8 mouse cellular contexts compared by ENCODE assay signal in the genomic region with DNA sequence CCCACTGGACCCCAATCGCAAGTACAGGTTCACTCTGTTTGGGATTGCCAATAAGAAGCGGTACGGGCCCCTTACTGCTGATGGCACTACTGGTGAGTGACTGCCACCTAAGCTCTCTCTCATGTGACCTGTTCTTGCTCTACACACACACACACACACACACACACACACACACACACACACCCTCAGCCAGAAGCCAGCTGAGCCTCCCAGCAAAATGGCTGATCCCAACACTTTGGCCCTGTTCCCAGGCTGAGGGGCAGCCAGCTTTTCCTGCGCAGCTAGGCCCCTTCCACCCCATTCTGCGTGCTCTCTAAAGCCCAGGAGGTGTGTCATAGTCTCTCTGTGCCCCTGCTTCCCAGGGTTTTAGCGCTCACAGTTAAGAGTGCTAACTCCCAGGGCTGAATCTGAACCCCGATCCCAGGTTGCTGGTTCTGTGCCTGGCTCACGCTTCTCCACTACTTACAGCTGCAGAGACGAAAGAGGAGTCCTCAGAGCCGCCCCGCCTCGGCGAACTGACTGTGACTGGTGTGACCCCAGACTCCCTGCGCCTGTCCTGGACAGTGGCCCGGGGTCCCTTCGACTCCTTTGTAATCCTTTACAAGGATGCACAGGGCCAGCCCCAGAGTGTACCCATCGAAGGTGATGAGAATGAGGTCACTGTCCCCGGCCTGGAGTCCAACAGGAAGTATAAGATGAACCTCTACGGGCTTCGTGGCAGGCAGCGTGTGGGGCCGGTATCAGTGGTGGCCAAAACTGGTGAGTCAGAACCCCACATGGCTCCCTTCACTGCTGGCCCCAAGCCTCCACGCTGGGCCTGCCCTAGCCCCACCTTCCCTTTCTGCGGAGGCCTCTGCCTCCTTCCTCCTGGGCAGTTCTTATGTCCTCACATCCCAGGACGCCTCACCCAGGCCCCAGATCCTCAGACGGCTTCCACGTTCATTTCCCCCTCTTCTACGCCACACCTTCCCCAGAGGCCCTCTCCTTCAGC. TPM values are rescaled to one million over a fixed set of nuclear protein-coding genes. Genes with fewer than 3 reads are reported as not detected.
DNase-seq lines count a peak whose midpoint lies in the region; ATAC-seq lines count a peak whose summit lies in the region.

No protein-coding gene starts in this region.

- WGBS in midbrain, embryonic 10.5 days = 82% methylated on average over 28 of the region's 28 CpGs
- 84% methylated on average over 28 of the region's 28 CpGs for WGBS in midbrain, embryonic 11.5 days
- 77% methylated on average over 28 of the region's 28 CpGs for WGBS in heart, embryonic 10.5 days

- H3K27ac ChIP-seq in midbrain, embryonic 10.5 days (replicated peaks) = 0 out of 2 replicates have a peak overlapping the region, but pooled peaks have one; percentile 17
- no peak overlapping the region for H3K27ac ChIP-seq in midbrain, embryonic 11.5 days (ENCODE audit: low read depth, low read length)
- peak overlapping the region; percentile 30; the same call in 1 of the 2 replicates for H3K27ac ChIP-seq in heart, embryonic 10.5 days

- H3K9me3 ChIP-seq in midbrain, embryonic 10.5 days (replicated peaks) = 0 out of 2 replicates have a peak, but pooled peaks cover 7% of the 10 kb centered on the region
- no peaks in the 10 kb centered on the region for H3K9me3 ChIP-seq in midbrain, embryonic 11.5 days (ENCODE audit: control insufficient read depth, low read length)
- no peaks in the 10 kb centered on the region for H3K9me3 ChIP-seq in heart, embryonic 10.5 days

- peaks cover 3% of the 10 kb centered on the region for H3K27me3 ChIP-seq in midbrain, embryonic 10.5 days (ENCODE audit: low read depth, poor library complexity, severe bottlenecking)
- no peaks in the 10 kb centered on the region for H3K27me3 ChIP-seq in midbrain, embryonic 11.5 days (ENCODE audit: control insufficient read depth, insufficient read depth, low read length)
- peaks cover 20% of the 10 kb centered on the region for H3K27me3 ChIP-seq in heart, embryonic 10.5 days (ENCODE audit: insufficient read depth, poor library complexity, severe bottlenecking)

- H3K4me1 ChIP-seq in midbrain, embryonic 10.5 days = 0 out of 2 replicates have a peak, but pooled peaks cover 4% of the 10 kb centered on the region
- no peaks in the 10 kb centered on the region for H3K4me1 ChIP-seq in midbrain, embryonic 11.5 days (ENCODE audit: control insufficient read depth, insufficient read depth, low read length)
- peaks cover 47% of the 10 kb centered on the region for H3K4me1 ChIP-seq in heart, embryonic 10.5 days

- no peak overlapping the region for H3K4me2 ChIP-seq in midbrain, embryonic 11.5 days

- no peaks in the 10 kb centered on the region for H3K36me3 ChIP-seq in midbrain, embryonic 10.5 days
- H3K36me3 ChIP-seq in midbrain, embryonic 11.5 days (ENCODE audit: control insufficient read depth, insufficient read depth, low read length) = no peaks in the 10 kb centered on the region
- no peaks in the 10 kb centered on the region for H3K36me3 ChIP-seq in heart, embryonic 10.5 days

- DNase-seq in cerebellum, postnatal 10 days = peak; percentile 94 to 95
- DNase-seq in midbrain, embryonic 10.5 days (ENCODE audit: low spot score) = no peak
- no peak for DNase-seq in midbrain, embryonic 11.5 days (ENCODE audit: low spot score, missing footprints)
- DNase-seq in heart, embryonic 10.5 days (ENCODE audit: low spot score) = no peak
- DNase-seq in frontal cortex, postnatal 14 days (ENCODE audit: low spot score in 2 of 2) = no peak
- DNase-seq in cerebellum, adult 18-20 months = no peak

- no peak overlapping the region for H3K9ac ChIP-seq in midbrain, embryonic 11.5 days (ENCODE audit: low read length)

- ATAC-seq in cerebellum, adult (ENCODE audit: insufficient number of reproducible peaks, low FRiP score, low TSS enrichment) = no peak
- no peak for ATAC-seq in midbrain, embryonic 11.5 days (ENCODE audit: low FRiP score)
- peak; percentile 52 for ATAC-seq in megakaryocyte progenitor cell, adult 5-6 weeks (replicated peaks; ENCODE audit: poor library complexity)

- no peak overlapping the region for H3K4me3 ChIP-seq in midbrain, embryonic 10.5 days
- H3K4me3 ChIP-seq in midbrain, embryonic 11.5 days (ENCODE audit: low read depth, low read length) = no peak overlapping the region
- no peak overlapping the region for H3K4me3 ChIP-seq in heart, embryonic 10.5 days

RNA-seq across cellular contexts. Expression of a gene that starts 15.1 kb away (rescaled TPM):
- polyA plus RNA-seq in midbrain, embryonic 10.5 days (2016; fragmentation: Nextera tagmentation; extraction: Ambion mirVana) = not detected in 2 replicates
- 0.03 and 0.05 TPM in 2 replicates for polyA plus RNA-seq in midbrain, embryonic 11.5 days (2014; fragmentation: Nextera tagmentation; extraction: Ambion mirVana)
- 0.04 and 0.07 TPM in 2 replicates for polyA plus RNA-seq in heart, embryonic 10.5 days (2016; fragmentation: Nextera tagmentation; extraction: Ambion mirVana)
- total RNA-seq in megakaryocyte progenitor cell, adult 5-6 weeks (2015) = not detected in 2 replicates
- not detected in 2 replicates for total RNA-seq in megakaryocyte progenitor cell, adult 5-6 weeks (2017)

RNA-seq across cellular contexts. Expression of a gene that starts 38.5 kb away (rescaled TPM):
- polyA plus RNA-seq in midbrain, embryonic 10.5 days (2016; fragmentation: Nextera tagmentation; extraction: Ambion mirVana) = 111 and 123 TPM in 2 replicates
- polyA plus RNA-seq in midbrain, embryonic 11.5 days (2014; fragmentation: Nextera tagmentation; extraction: Ambion mirVana) = 68.2 and 77.6 TPM in 2 replicates
- 74.0 and 76.8 TPM in 2 replicates for polyA plus RNA-seq in heart, embryonic 10.5 days (2016; fragmentation: Nextera tagmentation; extraction: Ambion mirVana)
- 25.5 and 27.8 TPM in 2 replicates for total RNA-seq in megakaryocyte progenitor cell, adult 5-6 weeks (2015)
- total RNA-seq in megakaryocyte progenitor cell, adult 5-6 weeks (2017) = 24.3 and 30.2 TPM in 2 replicates

RNA-seq across cellular contexts. Expression of a gene that starts 40.9 kb away (rescaled TPM):
- polyA plus RNA-seq in midbrain, embryonic 10.5 days (2016; fragmentation: Nextera tagmentation; extraction: Ambion mirVana) = 16.8 and 18.9 TPM in 2 replicates
- polyA plus RNA-seq in midbrain, embryonic 11.5 days (2014; fragmentation: Nextera tagmentation; extraction: Ambion mirVana) = 14.4 and 15.1 TPM in 2 replicates
- 12.6 TPM in 2 replicates for polyA plus RNA-seq in heart, embryonic 10.5 days (2016; fragmentation: Nextera tagmentation; extraction: Ambion mirVana)
- total RNA-seq in megakaryocyte progenitor cell, adult 5-6 weeks (2015) = 3.8 and 4.1 TPM in 2 replicates
- total RNA-seq in megakaryocyte progenitor cell, adult 5-6 weeks (2017) = 17.7 and 40.0 TPM in 2 replicates

RNA-seq across cellular contexts. Expression of a gene that starts 56.1 kb away (rescaled TPM):
- 0.54 and 1.2 TPM in 2 replicates for polyA plus RNA-seq in midbrain, embryonic 10.5 days (2016; fragmentation: Nextera tagmentation; extraction: Ambion mirVana)
- 1.8 and 2.4 TPM in 2 replicates for polyA plus RNA-seq in midbrain, embryonic 11.5 days (2014; fragmentation: Nextera tagmentation; extraction: Ambion mirVana)
- 0.11 TPM in 1 of 2 replicates, not detected in the other for polyA plus RNA-seq in heart, embryonic 10.5 days (2016; fragmentation: Nextera tagmentation; extraction: Ambion mirVana)
- total RNA-seq in megakaryocyte progenitor cell, adult 5-6 weeks (2015) = 0.17 and 0.34 TPM in 2 replicates
- not detected in 2 replicates for total RNA-seq in megakaryocyte progenitor cell, adult 5-6 weeks (2017)

RNA-seq across cellular contexts. Expression of a gene that starts 57.1 kb away (rescaled TPM):
- 22.5 and 23.6 TPM in 2 replicates for polyA plus RNA-seq in midbrain, embryonic 10.5 days (2016; fragmentation: Nextera tagmentation; extraction: Ambion mirVana)
- polyA plus RNA-seq in midbrain, embryonic 11.5 days (2014; fragmentation: Nextera tagmentation; extraction: Ambion mirVana) = 25.8 and 26.4 TPM in 2 replicates
- polyA plus RNA-seq in heart, embryonic 10.5 days (2016; fragmentation: Nextera tagmentation; extraction: Ambion mirVana) = 24.3 and 27.5 TPM in 2 replicates
- 26.5 and 33.5 TPM in 2 replicates for total RNA-seq in megakaryocyte progenitor cell, adult 5-6 weeks (2015)
- 15.3 and 19.7 TPM in 2 replicates for total RNA-seq in megakaryocyte progenitor cell, adult 5-6 weeks (2017)

Comparison
In these comparisons a context has a peak if more than half of its experiments do, and no peak if none do; other contexts are left out.
1. DNase-seq: peak in cerebellum, postnatal 10 days (2 of 2); none in midbrain, embryonic 10.5 days (single experiment), midbrain, embryonic 11.5 days (single experiment), heart, embryonic 10.5 days (single experiment), frontal cortex, postnatal 14 days (0 of 2) and cerebellum, adult 18-20 months (0 of 2).